Mouse (Mus musculus) intestine, postnatal 0 days (tissue): ENCODE data around the gene H13. TPM values are rescaled to one million over a fixed set of nuclear protein-coding genes. Genes with fewer than 3 reads are reported as not detected.

ENCODE experiments used
- ATAC-seq: fragments of 200-750 bp; cut with Nextera tagmentation; 2 replicates; pipeline ENCODE4 v1.8.0; 2017; ENCODE audit warnings: mild to moderate bottlenecking, moderate TSS enrichment, moderate library complexity
- H3K27ac ChIP-seq: fragments of 300-500 bp; sonication (generic); 2 replicates; pipeline ENCODE4 v1.5.1; 2014; ENCODE audit warnings: mild to moderate bottlenecking, low read depth, low read length, moderate library complexity
- H3K27me3 ChIP-seq: fragments of 300-500 bp; sonication (generic); replicated peaks from 2 replicates; pipeline ENCODE4 v1.6.1; 2014; ENCODE audit warnings: low read length, mixed read lengths; ENCODE audit not compliant: control insufficient read depth, insufficient read depth
- H3K36me3 ChIP-seq: fragments of 300-500 bp; sonication (generic); 2 replicates; pipeline ENCODE4 v1.6.1; 2014; ENCODE audit warnings: mild to moderate bottlenecking, moderate library complexity; ENCODE audit not compliant: control insufficient read depth, insufficient read depth
- H3K4me1 ChIP-seq: fragments of 300-500 bp; sonication (generic); replicated peaks from 2 replicates; pipeline ENCODE4 v1.6.1; 2014; ENCODE audit warnings: antibody characterized with exemption, low read length, mixed read lengths; ENCODE audit not compliant: control insufficient read depth, insufficient read depth
- H3K4me2 ChIP-seq: fragments of 300-500 bp; sonication (generic); replicated peaks from 2 replicates; pipeline ENCODE4 v1.6.1; 2014; ENCODE audit warnings: low read depth, mild to moderate bottlenecking, moderate library complexity
- H3K4me3 ChIP-seq: fragments of 300-500 bp; sonication (generic); 2 replicates; pipeline ENCODE4 v1.5.1; 2014; ENCODE audit warnings: low read depth, low read length
- H3K9ac ChIP-seq: fragments of 300-500 bp; sonication (generic); 2 replicates; pipeline ENCODE4 v1.6.1; 2014; ENCODE audit warnings: mild to moderate bottlenecking, low read depth, low read length
- H3K9me3 ChIP-seq: fragments of 300-500 bp; sonication (generic); 2 replicates; pipeline ENCODE4 v1.6.1; 2016; ENCODE audit warnings: mixed run types; ENCODE audit not compliant: control insufficient read depth
- CTCF ChIP-seq: sonication (generic); IDR thresholded peaks from 2 replicates; pipeline ENCODE4 v1.5.1; 2016; ENCODE audit warnings: low read depth, mild to moderate bottlenecking, control low read depth, antibody characterized with exemption, moderate library complexity
- WGBS: fragments of 180-500 bp; shearing (Covaris S2); extraction: QIAGEN DNeasy Blood & Tissue Kit; methylation state at CpG from one replicate; pipeline ENCODE4 v1.1.7; 2014; 5-methylcytosine and 5-hydroxymethylcytosine counted together
- polyA plus RNA-seq: library from polyadenylated mRNA; unstranded; fragments of >200 nt; fragmentation: Nextera tagmentation; extraction: Ambion mirVana; gene quantifications from 2 replicates; pipeline ENCODE4 v1.2.1, GENCODE M21; 2015

The H13 gene
- polyA plus RNA-seq: 110 and 111 TPM in 2 replicates

- ATAC-seq: peak; percentile 82
- WGBS: under 1% methylated on average over 35 of the region's 35 CpGs
Measured at GRCm38 (mm10) chr2:152669256-152669638, at the start of gene H13. H13 (plus strand) TSS chr2:152669461.

DNA sequence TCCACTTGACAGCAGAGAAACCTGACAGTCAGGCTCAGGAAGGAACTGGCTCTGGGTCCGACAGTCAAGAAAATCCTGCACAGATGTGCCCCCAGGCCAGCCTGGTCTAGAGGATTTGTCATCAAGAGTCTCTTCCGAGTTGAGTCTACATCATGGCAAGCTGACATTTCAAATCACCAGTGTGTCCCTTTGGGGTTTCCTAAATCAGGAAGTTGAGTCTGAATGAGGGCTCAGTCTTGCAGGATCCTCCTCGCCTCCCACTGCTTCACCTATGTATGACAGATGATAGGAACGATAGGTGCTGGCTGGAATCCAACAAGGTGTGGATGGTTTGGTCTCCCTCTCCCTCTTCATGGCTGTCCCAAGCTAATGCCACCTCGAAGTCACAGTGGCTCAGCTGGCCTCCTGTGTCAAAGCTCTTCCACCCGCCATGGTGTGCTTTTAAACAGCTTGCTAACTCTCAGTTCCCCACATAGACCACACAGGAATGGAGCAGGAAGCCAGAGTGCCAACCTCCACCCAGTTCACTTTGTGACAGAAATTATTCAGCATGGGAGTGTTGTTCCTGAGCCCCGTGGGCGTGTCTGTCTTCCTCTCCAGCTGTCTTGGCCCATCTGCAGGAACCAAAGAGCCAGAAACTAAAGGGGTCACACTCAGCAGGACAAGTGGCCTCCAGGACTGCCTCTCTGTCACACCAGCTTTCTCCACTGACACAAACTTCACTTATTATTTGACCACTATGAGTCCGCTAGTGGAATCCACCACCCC, 48.7 kb upstream of the H13 start:
- Histone ChIP-seq H3K27me3 (0 out of 2 replicates have a peak, but pooled peaks cover under 1% of the 10 kb centered on the region), H3K4me1 (no peaks in the 10 kb centered on the region), H3K27ac (no peak overlapping the region), H3K9me3 (no peaks in the 10 kb centered on the region), H3K9ac (no peak overlapping the region), H3K36me3 (no peaks in the 10 kb centered on the region), H3K4me2 (no peak overlapping the region), H3K4me3 (no peak overlapping the region)
- TF ChIP-seq CTCF: no peak
- WGBS: 66% methylated on average over 9 of the region's 9 CpGs
- no peak for ATAC-seq

More at GRCm38 (mm10) chr2:152669256-152669638, at the start of gene H13:
- no peaks in the 10 kb centered on the region; the same call in 1 of the 2 replicates for H3K36me3 ChIP-seq
- no peaks in the 10 kb centered on the region for H3K27me3 ChIP-seq
- no peaks in the 10 kb centered on the region for H3K9me3 ChIP-seq
- H3K4me1 ChIP-seq: peaks cover 5% of the 10 kb centered on the region; the same call in 1 of the 2 replicates
- peak within 1 kb of the TSS; percentile 80 for H3K4me3 ChIP-seq
- peak within 1 kb of the TSS; percentile 91 for H3K27ac ChIP-seq
- TF ChIP-seq CTCF: peak; percentile 100
- peak within 1 kb of the TSS; percentile 78 for H3K9ac ChIP-seq
- H3K4me2 ChIP-seq: peak within 1 kb of the TSS; percentile 83

- Histone ChIP-seq H3K9ac (no peak overlapping the region), H3K4me1 (no peaks in the 10 kb centered on the region), H3K4me2 (no peak overlapping the region), H3K27ac (no peak overlapping the region), H3K27me3 (peaks cover 15% of the 10 kb centered on the region; the same call in 1 of the 2 replicates), H3K4me3 (no peak overlapping the region), H3K36me3 (no peaks in the 10 kb centered on the region), H3K9me3 (no peaks in the 10 kb centered on the region)
- TF ChIP-seq CTCF: no peak
- no peak for ATAC-seq
- 84% methylated on average over 13 of the region's 13 CpGs for WGBS
Measured at GRCm38 (mm10) chr2:152622151-152622550, 47.1 kb upstream of the H13 start.

DNA sequence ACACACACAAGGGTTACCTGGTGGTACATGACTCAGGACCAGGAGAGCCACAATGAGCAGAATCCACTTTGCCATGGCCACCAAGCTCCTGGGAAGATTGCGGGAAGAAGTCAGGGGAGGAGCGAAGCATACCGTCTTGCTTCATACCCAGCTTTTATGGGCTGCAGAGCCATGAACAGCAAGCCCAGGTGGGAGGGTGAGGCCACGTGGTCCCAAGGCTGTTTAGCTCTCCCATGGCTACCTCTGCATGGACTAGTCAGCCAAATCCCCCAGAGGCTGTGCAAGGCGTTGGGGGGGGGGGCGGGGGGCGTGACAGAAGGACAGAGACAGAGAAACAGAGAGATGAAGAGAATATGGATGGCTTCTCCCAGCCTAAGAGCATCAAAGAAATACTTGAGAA, 46.3 kb upstream of the H13 start, which contains the start of gene Defb25:
TSS of gene Defb25 (minus strand) at position 101 of the 400 bp plus-strand sequence.
- Histone ChIP-seq H3K4me3 (no peak within 1 kb of the TSS), H3K27ac (no peak within 1 kb of the TSS), H3K4me1 (no peaks in the 10 kb centered on the region), H3K27me3 (peaks cover 22% of the 10 kb centered on the region), H3K9ac (no peak within 1 kb of the TSS), H3K9me3 (no peaks in the 10 kb centered on the region), H3K36me3 (no peaks in the 10 kb centered on the region), H3K4me2 (no peak within 1 kb of the TSS)
- ATAC-seq: no peak
- TF ChIP-seq CTCF: no peak
- 79% methylated on average over 7 of the region's 7 CpGs for WGBS

- Histone ChIP-seq H3K4me1 (no peaks in the 10 kb centered on the region), H3K4me2 (no peak overlapping the region), H3K9ac (no peak overlapping the region), H3K4me3 (no peak overlapping the region), H3K27ac (no peak overlapping the region), H3K36me3 (no peaks in the 10 kb centered on the region), H3K9me3 (no peaks in the 10 kb centered on the region), H3K27me3 (peaks cover 24% of the 10 kb centered on the region)
- no peak for ATAC-seq
- TF ChIP-seq CTCF: no peak
- 82% methylated on average over 2 of the region's 2 CpGs for WGBS
Measured at GRCm38 (mm10) chr2:152624566-152624965, 44.7 kb upstream of the H13 start.

DNA sequence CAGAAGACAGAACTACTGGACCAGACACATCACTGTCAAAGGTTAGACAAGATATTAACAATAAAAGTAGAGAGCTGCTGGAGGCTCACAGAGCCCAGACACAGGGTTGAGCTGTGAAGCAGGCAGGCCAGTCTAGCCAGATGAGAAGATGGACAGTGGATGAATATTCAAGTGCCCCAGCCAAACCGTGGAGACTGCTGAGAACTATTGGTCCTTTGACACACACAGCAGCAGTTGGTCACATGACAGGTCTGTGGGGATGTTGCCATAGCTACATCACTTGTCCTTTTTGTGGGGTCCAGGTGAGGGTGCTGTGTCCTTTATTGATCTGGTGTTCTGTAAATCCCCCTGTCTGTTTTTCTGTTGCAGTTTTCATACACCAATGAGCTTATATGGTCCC, 44.0 kb upstream of the H13 start:
- no peak for ATAC-seq
- H3K27ac ChIP-seq: no peak overlapping the region
- H3K36me3 ChIP-seq: no peaks in the 10 kb centered on the region
- 19% methylated on average over 1 of the region's 1 CpGs for WGBS
- no peak overlapping the region for H3K4me2 ChIP-seq
- no peak overlapping the region for H3K4me3 ChIP-seq
- peaks cover 24% of the 10 kb centered on the region for H3K27me3 ChIP-seq
- no peaks in the 10 kb centered on the region for H3K4me1 ChIP-seq
- no peaks in the 10 kb centered on the region for H3K9me3 ChIP-seq
- TF ChIP-seq CTCF: no peak
- no peak overlapping the region for H3K9ac ChIP-seq
